Mouse (Mus musculus) gastrocnemius, postnatal 25 days (tissue): Measurements from ENCODE around the gene Zbtb17. TPM values are rescaled to one million over a fixed set of nuclear protein-coding genes. Genes with fewer than 3 reads are reported as not detected.
A peak's percentile ranks its signal among the peaks of the same experiment; 100 is the strongest.

ENCODE experiments used
- DNase-seq: peaks from one replicate; pipeline ENCODE4 v3.0.0; 2022
- total RNA-seq, 2 experiments: library from RNA; stranded (reverse); gene quantifications; 1 replicate in 1 of 2; 2 replicates in 1 of 2; pipeline ENCODE4 v1.2.3; 2021

Gene Zbtb17
- total RNA-seq, 2 experiments from 2014 or later = 24.7 to 25.5 TPM

- peak; percentile 68 for DNase-seq
Observed at GRCm38 (mm10) chr4:141425484-141426479, 18.7 kb upstream of the Zbtb17 start.

- DNase-seq = no peak
Observed at GRCm38 (mm10) chr4:141426796-141427745, 17.4 kb upstream of the Zbtb17 start.

DNA sequence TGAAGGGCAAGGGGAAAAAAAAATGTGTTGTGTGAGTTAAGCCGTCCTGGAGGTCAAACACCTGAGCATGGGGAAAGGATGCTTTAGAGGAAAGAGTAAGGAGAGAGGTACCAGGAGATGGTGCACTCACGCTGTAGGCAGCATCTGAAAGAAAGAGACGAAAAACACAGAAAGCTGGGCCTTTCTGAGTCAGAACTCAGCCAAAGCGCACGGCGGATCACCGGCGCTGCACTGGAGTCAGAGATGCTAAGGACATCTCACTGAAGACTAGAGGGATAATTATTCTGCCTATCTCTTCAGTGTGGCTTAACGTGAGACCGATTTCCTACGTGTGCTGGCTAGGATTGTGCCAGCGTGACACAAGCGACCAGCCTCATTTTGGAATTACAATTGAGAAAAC lies 16.5 kb upstream of the Zbtb17 start:
- DNase-seq = no peak

DNA sequence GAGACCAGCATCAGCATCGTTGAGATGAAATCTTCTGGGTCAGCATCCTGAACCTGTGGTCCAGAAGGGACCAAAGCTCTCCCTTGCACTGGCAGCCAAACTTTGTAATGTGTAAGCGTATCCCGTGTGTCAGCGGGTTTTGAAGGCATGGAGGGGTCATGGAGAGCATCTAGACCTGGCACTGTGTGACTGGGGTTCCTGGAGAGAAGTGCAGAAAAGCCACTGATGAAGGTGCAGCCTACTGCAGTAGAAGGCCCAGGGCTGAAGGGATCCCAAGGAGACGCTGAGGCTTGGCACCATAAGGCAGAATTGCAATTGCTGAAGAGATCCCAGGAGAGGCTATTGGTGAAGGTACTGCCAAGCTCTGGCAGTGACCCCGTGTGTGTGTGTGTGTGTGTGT lies 15.1 kb upstream of the Zbtb17 start:
- DNase-seq = no peak

- no peak for DNase-seq
Observed at GRCm38 (mm10) chr4:141429847-141430246, 14.6 kb upstream of the Zbtb17 start.

DNA sequence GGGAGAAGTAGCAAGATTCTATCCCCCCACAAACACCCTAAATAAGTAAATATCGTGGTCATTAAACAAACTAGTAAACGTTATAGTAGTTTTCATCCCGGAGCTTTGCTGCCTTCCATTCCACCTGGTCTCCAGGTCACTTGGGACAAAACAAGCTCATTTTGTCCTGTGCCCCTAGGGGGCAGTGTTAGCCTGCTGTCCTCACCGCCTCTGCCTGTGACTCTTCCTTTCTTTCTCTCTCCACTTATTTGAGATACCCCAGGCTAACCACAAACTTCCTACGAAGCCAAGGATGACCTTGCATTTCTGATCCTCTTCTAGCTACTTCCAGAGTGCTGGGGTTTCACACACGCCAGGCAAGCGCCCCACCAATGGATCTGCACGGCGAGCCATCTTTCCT lies 13.5 kb upstream of the Zbtb17 start:
- peak; percentile 52 for DNase-seq

- no peak for DNase-seq
Observed at GRCm38 (mm10) chr4:141432666-141433065, 11.8 kb upstream of the Zbtb17 start.

- no peak for DNase-seq
Observed at GRCm38 (mm10) chr4:141433191-141433590, 11.3 kb upstream of the Zbtb17 start.

GRCm38 (mm10) chr4:141435974-141436373 lies 8.5 kb upstream of the Zbtb17 start, which contains the start of gene Srarp:
Gene Srarp, minus strand, starts transcription at chr4:141436105.
- no peak for DNase-seq

GRCm38 (mm10) chr4:141439083-141439803 lies 5.2 kb upstream of the Zbtb17 start:
- DNase-seq = no peak

- no peak for DNase-seq
Observed at GRCm38 (mm10) chr4:141440877-141441276, 3.6 kb upstream of the Zbtb17 start.

DNA sequence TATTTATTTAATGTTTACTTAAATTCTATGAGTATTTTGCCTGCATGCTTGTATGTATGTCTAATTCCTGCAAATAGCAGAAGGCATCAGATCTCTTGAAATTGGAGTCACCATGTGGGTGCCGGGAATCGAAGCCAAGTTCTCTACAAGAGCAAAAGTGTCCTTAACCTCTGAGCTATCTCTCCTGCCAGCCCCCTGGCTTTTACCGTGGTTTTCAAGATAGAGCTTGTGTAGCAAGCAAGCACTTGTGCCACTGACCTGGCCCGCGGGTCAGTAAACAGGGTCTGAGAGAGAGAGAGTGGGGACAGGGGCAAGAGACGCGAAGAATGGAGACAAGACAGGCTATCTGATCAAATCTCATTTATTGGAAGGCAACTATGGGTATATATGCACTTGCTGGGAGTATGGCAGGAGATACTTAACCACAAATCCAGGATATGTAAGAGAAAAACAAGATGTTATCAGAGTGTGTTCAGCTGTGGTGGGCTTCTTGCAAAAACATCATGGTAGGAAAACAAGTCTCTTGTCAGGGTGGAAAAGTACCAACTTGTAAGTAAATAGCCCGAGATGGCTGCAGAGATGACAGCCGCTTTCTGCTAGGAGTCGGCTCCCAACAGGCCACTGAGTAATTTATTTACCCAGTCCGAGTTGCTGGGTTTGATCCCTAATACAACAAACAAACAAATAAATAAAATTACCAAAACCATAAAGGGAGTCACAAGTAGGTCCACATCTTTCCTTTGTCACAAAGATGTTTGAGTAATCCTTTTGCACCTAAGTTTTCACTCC lies 619 bp upstream of the Zbtb17 start:
- DNase-seq = no peak

DNA sequence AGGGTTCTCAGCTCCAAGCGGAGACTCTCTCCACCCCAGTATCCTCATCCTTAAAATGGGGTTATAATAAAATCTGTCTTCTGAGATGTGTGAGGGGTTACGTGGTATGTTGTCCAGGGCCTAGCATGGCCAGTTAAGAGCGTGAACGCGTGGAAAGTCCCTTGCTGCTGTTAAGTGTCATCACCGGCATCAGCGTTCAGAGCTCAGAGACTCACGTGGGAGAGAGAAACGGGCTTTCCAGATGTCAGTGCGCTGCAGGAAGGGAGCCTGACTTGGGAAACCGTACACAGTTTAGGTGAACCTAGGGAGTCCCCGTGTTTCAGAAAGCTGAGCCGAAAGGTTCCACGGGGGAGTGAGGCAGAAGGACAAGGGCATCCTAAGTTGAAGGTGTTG lies 870 bp downstream of the Zbtb17 start:
- DNase-seq = no peak

- DNase-seq = no peak
Observed at GRCm38 (mm10) chr4:141446211-141446610, 1.8 kb downstream of the Zbtb17 start.

DNA sequence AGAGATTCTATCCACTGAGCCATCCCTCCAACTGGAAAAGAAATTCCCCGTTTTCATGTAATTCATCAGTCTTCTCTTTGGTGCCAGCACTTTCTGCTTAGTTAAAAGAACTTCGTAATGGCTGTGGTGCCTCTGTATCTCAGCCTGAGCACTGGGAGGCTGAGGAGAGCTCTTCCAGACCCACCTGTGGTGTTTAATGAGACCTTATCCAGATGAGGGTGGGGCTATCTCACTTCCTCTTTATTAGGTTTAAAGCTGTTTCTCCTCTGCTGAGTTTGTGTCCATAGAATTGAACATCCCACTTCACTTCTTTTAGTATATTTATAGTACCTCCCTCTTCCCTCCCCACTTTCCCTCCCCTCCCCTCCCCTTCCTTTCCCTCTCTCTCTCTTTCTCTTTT lies 6.8 kb downstream of the Zbtb17 start:
- DNase-seq = no peak

- no peak for DNase-seq
Observed at GRCm38 (mm10) chr4:141451916-141452450, 7.5 kb downstream of the Zbtb17 start.

DNA sequence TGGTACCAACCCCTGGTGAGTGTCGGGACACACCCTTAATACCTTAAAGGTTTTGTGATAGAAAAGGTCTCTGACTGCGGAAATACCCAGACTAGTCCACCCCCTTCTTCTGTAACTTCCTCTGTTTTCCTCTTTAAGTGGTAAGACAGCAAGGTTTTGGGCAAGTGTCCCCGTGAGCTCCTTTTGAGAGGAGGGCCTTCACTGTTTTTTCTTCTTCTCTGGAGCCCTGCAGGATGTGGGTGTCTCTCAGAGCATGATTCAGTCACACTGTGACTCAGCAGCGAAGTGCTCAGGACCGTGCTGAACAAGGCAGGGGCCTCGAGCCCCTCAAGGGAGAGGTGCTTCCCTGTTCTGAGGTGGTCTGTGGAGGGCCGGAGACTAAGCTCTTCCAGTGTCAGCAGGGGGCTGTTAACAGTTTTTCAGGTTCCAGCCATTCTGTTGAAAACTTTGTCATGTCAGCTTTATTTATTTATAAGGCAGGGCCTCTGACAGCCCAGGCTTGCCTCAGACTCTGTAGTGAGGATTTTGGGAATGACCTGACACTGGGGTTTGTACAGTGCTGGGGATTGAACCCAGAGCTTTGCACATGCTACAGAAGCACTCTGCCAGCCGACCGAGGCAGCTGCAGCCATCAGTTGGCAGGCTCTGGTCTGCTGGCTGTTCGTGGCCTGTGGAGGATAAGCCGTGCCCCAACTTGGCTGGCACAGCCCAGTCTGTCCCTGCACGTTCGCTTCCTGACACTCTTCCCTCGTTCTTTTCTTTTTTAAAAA lies 10.3 kb downstream of the Zbtb17 start:
- DNase-seq = no peak

- no peak for DNase-seq
Observed at GRCm38 (mm10) chr4:141455526-141455925, 11.1 kb downstream of the Zbtb17 start.

DNA sequence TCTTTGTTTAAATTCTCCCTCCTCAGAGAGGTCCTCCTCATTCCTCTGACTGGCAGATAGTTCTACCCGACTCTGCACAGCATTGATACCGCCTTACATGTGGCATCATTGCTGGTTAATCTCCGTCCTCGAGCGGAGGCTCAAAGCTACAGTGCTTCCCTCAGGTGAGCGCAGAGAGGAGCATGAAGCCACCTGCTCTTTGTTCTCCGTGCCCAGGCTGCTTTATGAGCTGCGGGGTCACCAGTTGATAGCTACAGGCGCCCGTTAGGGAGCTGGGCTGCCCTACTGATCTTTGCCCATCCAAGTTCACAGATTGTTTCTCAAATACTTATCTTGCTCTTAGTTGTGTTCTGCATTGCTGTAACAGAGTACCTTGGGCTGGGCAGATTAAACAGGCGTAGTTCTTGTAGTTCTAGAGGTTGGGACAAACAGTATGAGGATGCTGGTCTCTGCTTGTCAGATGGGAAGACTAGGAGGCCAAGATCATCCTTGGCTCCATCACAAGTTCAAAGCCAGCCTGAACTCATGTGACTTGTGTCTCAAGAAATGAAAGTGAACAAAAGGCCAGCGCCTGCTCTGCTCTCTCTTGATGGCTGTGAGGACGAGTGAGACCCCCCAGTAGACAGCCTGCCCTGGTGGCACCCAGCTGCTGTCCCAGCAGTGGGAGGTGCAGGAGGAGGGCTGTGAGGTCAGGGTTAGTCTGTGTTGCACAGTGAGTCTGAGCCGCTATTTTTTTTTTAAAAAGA lies 11.9 kb downstream of the Zbtb17 start:
- no peak for DNase-seq
